ENCODE assay signal across 14 mouse cellular contexts in the genomic region with DNA sequence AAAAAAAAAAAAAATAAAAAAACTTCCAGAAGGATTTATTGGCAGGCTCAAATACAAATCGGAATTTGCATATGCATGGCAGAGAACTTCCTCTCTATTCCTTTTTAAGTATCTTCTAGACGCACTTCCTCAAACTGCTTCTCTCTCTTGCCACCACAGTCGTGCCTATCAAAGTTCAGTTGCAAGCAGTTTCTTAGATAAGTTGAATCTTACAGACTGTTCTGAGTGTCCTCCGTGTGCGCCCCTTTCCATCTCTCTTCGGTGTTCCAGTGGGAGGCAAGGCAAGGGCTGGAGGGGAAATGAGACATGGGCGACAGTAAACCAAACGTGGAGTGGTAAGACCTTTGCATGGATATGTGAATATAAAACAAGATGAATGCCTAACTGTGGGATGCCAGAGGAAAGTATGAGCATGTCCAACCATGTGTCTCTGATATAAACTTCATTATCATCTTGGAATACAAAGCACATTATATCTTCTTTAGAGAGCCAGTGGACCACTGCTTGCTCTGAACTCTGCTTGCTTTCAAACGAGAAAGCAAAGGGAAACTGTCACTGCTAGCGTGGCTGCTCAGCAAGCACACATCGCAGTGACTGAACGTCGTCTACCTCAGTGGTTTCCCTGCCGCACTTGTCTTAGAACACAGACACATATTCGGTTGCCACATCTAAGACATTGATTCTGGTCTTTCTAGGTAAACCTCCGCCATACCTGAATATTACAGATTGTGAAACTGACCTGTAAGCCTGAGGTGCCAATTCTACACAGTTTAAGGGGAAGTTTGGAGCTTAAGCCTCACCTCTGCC.
DNase-seq lines count a peak whose midpoint lies in the region; ATAC-seq and TF ChIP-seq lines count a peak whose summit lies in the region.
"Had no signal": no experiment of that assay in that cellular context is flagged by ENCODE, and none has a peak within 500 bp of the region (broad histone marks: within the 10 kb centered on the region; RNA-seq: fewer than 3 reads in every experiment).

No protein-coding gene starts in this region.

- H3K4me3 ChIP-seq in heart, postnatal 0 days (ENCODE audit: low read depth, low read length) = no peak overlapping the region
- H3K4me3 ChIP-seq in G1E (ENCODE audit: low read depth, low read length) = peak overlapping the region; percentile 20; the same call in 1 of the 2 replicates
- H3K4me3 ChIP-seq in liver, embryonic 11.5 days (ENCODE audit: low read depth, low read length) = no peak overlapping the region
- H3K4me3 ChIP-seq in left cerebral cortex, adult 2 months = no peak overlapping the region
- H3K4me3 ChIP-seq: heart, embryonic 12.5 days; hindbrain, embryonic 15.5 days; neural tube, embryonic 13.5 days had no signal

- intact Hi-C loops in left cerebral cortex, adult 2 months (cut with DNase I) = no loop called here

- no peaks in the 10 kb centered on the region for H3K9me3 ChIP-seq in heart, postnatal 0 days (replicated peaks; ENCODE audit: control insufficient read depth, low read length)
- H3K9me3 ChIP-seq in G1E (replicated peaks) = no peaks in the 10 kb centered on the region
- no peaks in the 10 kb centered on the region for H3K9me3 ChIP-seq in liver, embryonic 11.5 days (ENCODE audit: control insufficient read depth, low read length)
- H3K9me3 ChIP-seq: heart, embryonic 12.5 days; hindbrain, embryonic 15.5 days; neural tube, embryonic 13.5 days had no signal

- H3K9ac ChIP-seq in heart, postnatal 0 days (replicated peaks; ENCODE audit: low read depth, low read length) = no peak overlapping the region
- peak overlapping the region; percentile 5; the same call in 1 of the 2 replicates for H3K9ac ChIP-seq in liver, embryonic 11.5 days (ENCODE audit: low read depth, low read length)
- H3K9ac ChIP-seq: heart, embryonic 12.5 days; hindbrain, embryonic 15.5 days; neural tube, embryonic 13.5 days had no signal

- H3K4me1 ChIP-seq in heart, postnatal 0 days (ENCODE audit: control insufficient read depth, insufficient read depth) = peaks cover 6% of the 10 kb centered on the region
- H3K4me1 ChIP-seq in G1E (ENCODE audit: insufficient read depth, low read depth, low read length) = peaks cover 50% of the 10 kb centered on the region
- peaks cover 11% of the 10 kb centered on the region for H3K4me1 ChIP-seq in liver, embryonic 11.5 days (replicated peaks; ENCODE audit: control insufficient read depth, insufficient read depth, low read length)

- no peak for DNase-seq in heart, postnatal 0 days (ENCODE audit: low spot score)
- no peak for DNase-seq in heart, adult 11 months
- DNase-seq in G1E (ENCODE audit: low spot score) = peak; percentile 29
- DNase-seq in liver, embryonic 11.5 days (ENCODE audit: low spot score) = no peak
- peak; percentile 62 for DNase-seq in naive thymus-derived CD4-positive, alpha-beta T cell, adult 2 months (ENCODE audit: low read depth)
- DNase-seq in urinary bladder, postnatal 10 days (ENCODE audit: low spot score) = no peak
- no peak for DNase-seq in left cerebral cortex, adult 2 months (ENCODE audit: extremely low spot score in 1 of 2, low spot score in 2 of 2)
- no peak for DNase-seq in right cerebral cortex, postnatal 36 days (ENCODE audit: low spot score in 2 of 2)
- DNase-seq: cerebellum, adult 8-10 months; kidney, postnatal 10 days; right cerebral cortex, adult 18-20 months had no signal

- TF ChIP-seq EP300 in heart, postnatal 0 days (IDR thresholded peaks at IDR 0.05; ENCODE audit: low read depth) = no peak

- peak overlapping the region; percentile 18; the same call in 1 of the 2 replicates for H3K4me2 ChIP-seq in heart, postnatal 0 days (ENCODE audit: low read depth, low read length)
- peak overlapping the region; percentile 33 for H3K4me2 ChIP-seq in liver, embryonic 11.5 days
- H3K4me2 ChIP-seq: heart, embryonic 12.5 days; hindbrain, embryonic 15.5 days; neural tube, embryonic 13.5 days had no signal

- no peak for TF ChIP-seq CTCF in heart, postnatal 0 days (IDR thresholded peaks at IDR 0.05; ENCODE audit: low read depth)
- TF ChIP-seq CTCF in G1E (IDR thresholded peaks at IDR 0.05; ENCODE audit: low read depth, low read length) = no peak
- no peak for TF ChIP-seq CTCF in left cerebral cortex, adult 2 months (IDR thresholded peaks at IDR 0.05)

- WGBS in heart, postnatal 0 days = 80% methylated on average over 16 of the region's 16 CpGs
- 54% methylated on average over 16 of the region's 16 CpGs for WGBS in liver, embryonic 11.5 days

- H3K27ac ChIP-seq in heart, postnatal 0 days (ENCODE audit: low read depth) = no peak overlapping the region
- no peak overlapping the region for H3K27ac ChIP-seq in liver, embryonic 11.5 days (ENCODE audit: low read depth, low read length)
- no peak overlapping the region for H3K27ac ChIP-seq in left cerebral cortex, adult 2 months
- H3K27ac ChIP-seq: hindbrain, embryonic 15.5 days; neural tube, embryonic 13.5 days had no signal

- no peaks in the 10 kb centered on the region for H3K27me3 ChIP-seq in heart, postnatal 0 days (ENCODE audit: control insufficient read depth, insufficient read depth, low read length)
- peaks cover 4% of the 10 kb centered on the region; the same call in 1 of the 2 replicates for H3K27me3 ChIP-seq in G1E (ENCODE audit: insufficient read depth, low read length)
- no peaks in the 10 kb centered on the region for H3K27me3 ChIP-seq in liver, embryonic 11.5 days (replicated peaks; ENCODE audit: control insufficient read depth, insufficient read depth, low read length)
- H3K27me3 ChIP-seq: heart, embryonic 12.5 days; hindbrain, embryonic 15.5 days; neural tube, embryonic 13.5 days had no signal

- ATAC-seq in heart, postnatal 0 days (ENCODE audit: insufficient read depth, low read depth) = no peak
- ATAC-seq in G1E (ENCODE audit: extremely low read depth, insufficient number of reproducible peaks, low FRiP score, poor library complexity, severe bottlenecking) = peak; percentile 68
- ATAC-seq in liver, embryonic 11.5 days (replicated peaks; ENCODE audit: low FRiP score) = peak; percentile 35; the same call in 1 of the 2 replicates

- no peaks in the 10 kb centered on the region for H3K36me3 ChIP-seq in heart, postnatal 0 days (replicated peaks; ENCODE audit: control insufficient read depth, insufficient read depth, low read length)
- H3K36me3 ChIP-seq in G1E (replicated peaks) = no peaks in the 10 kb centered on the region
- H3K36me3 ChIP-seq in liver, embryonic 11.5 days (ENCODE audit: control insufficient read depth, insufficient read depth, low read length) = no peaks in the 10 kb centered on the region
- H3K36me3 ChIP-seq: heart, embryonic 12.5 days; hindbrain, embryonic 15.5 days; neural tube, embryonic 13.5 days had no signal

Comparison
In these comparisons a context has a peak if more than half of its experiments do, and no peak if none do; other contexts are left out.
1. DNase-seq: peak in G1E (single experiment) and naive thymus-derived CD4-positive, alpha-beta T cell, adult 2 months (single experiment); none in heart, postnatal 0 days (single experiment), heart, adult 11 months (single experiment), liver, embryonic 11.5 days (single experiment), urinary bladder, postnatal 10 days (single experiment), left cerebral cortex, adult 2 months (0 of 2) and right cerebral cortex, postnatal 36 days (0 of 2).